Mouse (Mus musculus) ES-Bruce4 (cell line): ENCODE data around the gene Gas7.

Experiments
- CTCF ChIP-seq: IDR thresholded peaks from one replicate; pipeline ENCODE4 v1.8.1; 2011; ENCODE audit warnings: low read depth, low read length
- EP300 ChIP-seq: IDR thresholded peaks from 2 replicates; pipeline ENCODE4 v1.6.1; 2011; ENCODE audit warnings: low read depth, low read length; ENCODE audit not compliant: insufficient read depth
- POLR2A ChIP-seq: IDR thresholded peaks from one replicate; pipeline ENCODE4 v1.8.1; 2011; ENCODE audit warnings: low read length; ENCODE audit not compliant: insufficient read depth

DNA sequence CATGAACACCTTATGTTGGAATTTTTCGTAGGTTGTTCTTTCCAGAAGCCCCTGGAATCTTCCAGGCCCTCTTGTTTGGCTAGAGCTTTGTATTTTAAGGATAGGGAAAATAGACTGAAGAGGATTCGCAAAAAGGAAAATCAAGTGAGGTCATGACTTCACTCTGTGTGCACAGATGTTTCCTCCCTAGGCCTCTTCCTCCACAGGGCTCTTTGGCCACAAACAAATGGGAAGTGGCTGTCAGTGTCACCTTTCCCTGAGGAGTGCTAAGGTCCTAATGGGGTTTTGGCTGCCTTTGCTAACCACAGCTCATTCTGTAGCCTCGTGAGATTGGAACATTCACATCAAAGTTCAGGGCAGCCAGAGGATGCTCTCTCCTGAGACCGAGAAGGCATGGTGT lies 122.8 kb downstream of the Gas7 start:
- TF ChIP-seq CTCF, result no peak
- no peak for TF ChIP-seq POLR2A
- no peak for TF ChIP-seq EP300
